Mouse (Mus musculus) lung, adult 2 months (tissue): ENCODE measurements at regions not wholly inside any gene's neighbourhood (a gene's known extent, or its start where the extent isn't known, plus 50 kb on each side); places are given as distances from the start of the nearest gene placed in this dataset.

Experiments used
- CTCF ChIP-seq: fragments of 200-500 bp; IDR thresholded peaks from 2 replicates; pipeline ENCODE4 v1.5.1; 2011; ENCODE audit warnings: mild to moderate bottlenecking, low read length, control low read depth; ENCODE audit not compliant: insufficient read depth
- POLR2A ChIP-seq: fragments of 200-500 bp; IDR thresholded peaks from 2 replicates; pipeline ENCODE4 v1.6.1; 2011; ENCODE audit warnings: low read depth, mild to moderate bottlenecking, control low read depth, low read length, borderline replicate concordance; ENCODE audit errors: extremely low read depth

DNA sequence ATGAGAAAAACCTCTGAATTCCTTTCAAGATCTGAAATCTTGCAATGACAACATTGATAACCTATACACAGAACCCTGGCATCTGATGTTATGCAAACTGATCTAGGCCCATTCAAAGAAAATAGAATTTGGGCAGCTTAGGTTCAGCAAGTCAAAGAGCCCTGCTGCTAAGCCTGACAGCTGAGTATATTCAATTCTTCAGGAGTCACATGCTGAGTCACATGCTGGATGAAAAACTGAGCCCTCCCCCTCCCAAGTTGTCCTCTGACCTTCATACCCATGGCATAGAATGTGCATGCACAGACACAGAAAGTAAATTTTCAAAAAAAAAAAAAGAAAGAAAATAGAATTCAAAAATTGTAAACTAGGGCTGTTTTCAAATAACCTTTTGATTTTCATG lies 355.6 kb upstream of the Cited2 start:
- TF ChIP-seq POLR2A (no peak), CTCF (no peak)
